Mouse (Mus musculus) G1E (cell line): ENCODE measurements around the gene Rhot1.

Source experiments
- CTCF ChIP-seq: IDR thresholded peaks from 2 replicates; pipeline ENCODE4 v1.5.1; 2012; ENCODE audit warnings: low read depth, low read length, inconsistent platforms, mixed read lengths
- GATA1 ChIP-seq: IDR thresholded peaks from 2 replicates; pipeline ENCODE4 v1.6.1; 2012; ENCODE audit warnings: borderline replicate concordance, low read length, inconsistent platforms, mixed read lengths
- POLR2AphosphoS5 ChIP-seq: IDR thresholded peaks from 2 replicates; pipeline ENCODE4 v1.6.1; 2012; ENCODE audit warnings: low read depth, low read length, inconsistent platforms; ENCODE audit not compliant: insufficient replicate concordance

- no peak for TF ChIP-seq CTCF
- no peak for TF ChIP-seq GATA1
- TF ChIP-seq POLR2AphosphoS5: no peak
Measured at GRCm38 (mm10) chr11:80190280-80190679, 18.5 kb upstream of the Rhot1 start.
